Mouse (Mus musculus) inflammation-experienced regulatory T-cells (primary cell): ENCODE results near the gene A630001G21Rik. TPM values are rescaled to one million over a fixed set of nuclear protein-coding genes. Genes with fewer than 3 reads are reported as not detected.

ENCODE experiments used
- polyA plus RNA-seq, 2 experiments: library from polyadenylated mRNA; unstranded; fragments of 100-300 nt; shearing (Covaris generic); gene quantifications; one replicate each; pipeline ENCODE4 v1.2.1; 2017

The A630001G21Rik gene
- polyA plus RNA-seq, result 10 to 100 TPM; 27.1 to 29.9 TPM

DNA sequence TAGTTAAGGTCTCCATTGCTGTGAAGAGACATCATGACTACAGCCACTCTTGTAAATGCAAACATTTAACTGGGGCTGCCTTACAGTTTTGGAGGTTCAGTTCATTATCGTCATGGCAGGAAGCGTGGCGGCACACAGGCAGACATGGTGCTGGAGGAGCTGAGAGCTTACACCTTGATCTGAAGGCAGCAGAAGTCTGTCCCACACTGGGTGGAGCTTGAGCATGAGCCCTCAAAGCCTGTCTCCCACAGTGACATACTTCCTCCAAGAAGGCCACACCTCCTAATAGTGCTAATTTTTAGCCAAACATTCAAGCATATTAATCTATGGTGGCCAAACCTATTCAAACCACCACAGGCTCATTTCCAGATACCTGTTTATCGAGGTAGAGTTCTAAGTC lies at the start of gene A630001G21Rik:
TSS of gene A630001G21Rik (minus strand) at position 208 of the 400 bp plus-strand sequence.

DNA sequence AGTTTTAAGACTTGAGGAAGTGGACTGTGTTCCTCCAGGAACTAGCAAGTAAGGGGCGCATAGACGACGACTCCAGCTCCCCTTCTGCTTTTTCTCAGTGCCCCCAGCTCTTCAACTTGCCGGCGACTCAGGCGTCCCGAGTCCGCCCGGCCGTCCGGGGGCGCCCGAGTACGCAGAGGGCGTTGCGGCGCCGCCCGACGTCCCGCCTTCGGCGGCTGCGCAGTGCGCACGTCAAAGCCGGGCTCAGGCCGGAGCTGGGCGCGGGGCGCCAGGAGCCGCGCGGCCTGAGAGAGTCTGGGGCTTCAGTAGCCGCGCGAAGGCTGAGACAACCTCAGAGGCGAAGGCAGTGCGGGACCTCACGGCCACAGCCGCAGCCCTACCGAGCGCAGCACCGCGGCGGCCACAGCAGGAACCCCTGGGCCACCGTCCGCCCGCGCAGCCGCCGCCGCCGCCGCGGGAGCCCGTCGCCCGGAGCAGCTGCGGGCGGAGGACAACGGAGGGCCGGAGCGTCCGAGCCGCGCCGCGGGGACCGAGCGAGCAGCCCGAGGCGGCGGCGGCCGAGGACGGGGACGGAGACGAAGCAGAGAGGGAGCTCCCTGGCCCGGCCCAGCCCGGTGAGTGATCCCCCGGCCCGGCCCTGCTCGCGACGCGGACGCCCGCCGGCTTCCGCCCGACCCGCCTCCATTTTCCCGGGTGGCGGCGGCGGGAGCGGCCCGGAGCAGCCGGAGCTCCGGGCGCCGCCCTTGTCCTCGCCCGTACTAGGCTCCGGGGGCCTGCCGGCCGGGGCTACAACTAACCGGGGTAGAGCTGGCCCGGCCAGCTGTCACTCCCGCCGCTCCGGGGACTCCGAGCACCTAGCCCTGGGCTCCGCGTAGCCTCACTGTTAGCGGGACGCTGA lies 15.0 kb upstream of the A630001G21Rik start, which contains the start of gene Cab39:
TSS of gene Cab39 (plus strand) at position 234 of the 898 bp plus-strand sequence.

Other genes starting within 250 kb of the A630001G21Rik start
- not detected for gene G530012D18Rik, start 203.0 kb downstream of the A630001G21Rik start, polyA plus RNA-seq
- gene Sp110, start 179.8 kb downstream of the A630001G21Rik start, polyA plus RNA-seq, result 100 to 1,000 TPM; 234 to 255 TPM
- gene Sp140, start 178.3 kb downstream of the A630001G21Rik start, polyA plus RNA-seq, result 10 to 100 TPM; 54.1 to 57.6 TPM
- 100 to 1,000 TPM; 714 to 870 TPM for gene Sp100, start 128.7 kb downstream of the A630001G21Rik start, polyA plus RNA-seq
- gene Cab39, start 14.8 kb upstream of the A630001G21Rik start, polyA plus RNA-seq, result 100 to 1,000 TPM; 197 to 258 TPM
- 100 to 1,000 TPM; 330 to 561 TPM for gene Itm2c, start 115.6 kb upstream of the A630001G21Rik start, polyA plus RNA-seq
- 1 to 10 TPM in 1 of 2 experiments, under 1 TPM in 1; 0.31 to 5.3 TPM for gene 4933407L21Rik, start 149.8 kb upstream of the A630001G21Rik start, polyA plus RNA-seq
- gene Gpr55, start 182.4 kb upstream of the A630001G21Rik start, polyA plus RNA-seq, result 1 to 10 TPM in 1 of 2 experiments, under 1 TPM in 1; 0.54 to 7.9 TPM
- 1 to 10 TPM in 1 of 2 experiments, under 1 TPM in 1; 0.14 to 3.7 TPM for gene Spata3, start 238.2 kb upstream of the A630001G21Rik start, polyA plus RNA-seq